Mouse (Mus musculus) forebrain, embryonic 14.5 days (tissue): ENCODE results near the gene Nono. TPM values are rescaled to one million over a fixed set of nuclear protein-coding genes. Genes with fewer than 3 reads are reported as not detected.
A peak's percentile ranks its signal among the peaks of the same experiment; 100 is the strongest.

Source experiments
- ATAC-seq: fragments of 200-750 bp; cut with Nextera tagmentation; 2 replicates; pipeline ENCODE4 v1.8.0; 2017; ENCODE audit warnings: mild to moderate bottlenecking, moderate library complexity
- DNase-seq: peaks from one replicate; pipeline ENCODE4 v3.0.0-alpha.2; 2015; ENCODE audit warnings: low spot score
- H3K27ac ChIP-seq: fragments of 300-500 bp; sonication (generic); 2 replicates; pipeline ENCODE4 v1.5.1; 2014; ENCODE audit warnings: low read depth, mild to moderate bottlenecking, control low read depth, low read length, moderate library complexity
- H3K27me3 ChIP-seq: fragments of 300-500 bp; sonication (generic); replicated peaks from 2 replicates; pipeline ENCODE4 v1.6.1; 2014; ENCODE audit warnings: low read length, control low read depth, mixed read lengths; ENCODE audit not compliant: control insufficient read depth, insufficient read depth
- H3K36me3 ChIP-seq: fragments of 300-500 bp; sonication (generic); 2 replicates; pipeline ENCODE4 v1.6.1; 2014; ENCODE audit warnings: low read length, control low read depth; ENCODE audit not compliant: control insufficient read depth, insufficient read depth
- H3K4me1 ChIP-seq: fragments of 300-500 bp; sonication (generic); 2 replicates; pipeline ENCODE4 v1.6.1; 2014; ENCODE audit warnings: antibody characterized with exemption, low read length, control low read depth; ENCODE audit not compliant: control insufficient read depth, insufficient read depth
- H3K4me2 ChIP-seq: fragments of 300-500 bp; sonication (generic); 2 replicates; pipeline ENCODE4 v1.6.1; 2014; ENCODE audit warnings: mild to moderate bottlenecking, control low read depth, low read length
- H3K4me3 ChIP-seq: fragments of 300-500 bp; sonication (generic); 2 replicates; pipeline ENCODE4 v1.5.1; 2014; ENCODE audit warnings: low read depth, low read length, control low read depth
- H3K9ac ChIP-seq: fragments of 300-500 bp; sonication (generic); 2 replicates; pipeline ENCODE4 v1.6.1; 2014; ENCODE audit warnings: mild to moderate bottlenecking, low read length, control low read depth, moderate library complexity
- H3K9me3 ChIP-seq: fragments of 300-500 bp; sonication (generic); replicated peaks from 2 replicates; pipeline ENCODE4 v1.6.1; 2016; ENCODE audit warnings: low read length, control low read depth, mixed read lengths; ENCODE audit not compliant: control insufficient read depth
- WGBS: fragments of 180-500 bp; shearing (Covaris S2); extraction: QIAGEN DNeasy Blood & Tissue Kit; methylation state at CpG from one replicate; pipeline ENCODE4 v1.1.7; 2014; 5-methylcytosine and 5-hydroxymethylcytosine counted together
- polyA plus RNA-seq: library from polyadenylated mRNA; unstranded; fragments of >200 nt; fragmentation: Nextera tagmentation; extraction: Ambion mirVana; gene quantifications from 2 replicates; pipeline ENCODE4 v1.2.1, GENCODE M21; 2014

Gene Nono
- 433 and 489 TPM in 2 replicates for polyA plus RNA-seq

GRCm38 (mm10) chrX:101429142-101429949 lies at the start of gene Nono:
Gene Nono (plus strand): TSS chrX:101429318.
- Histone ChIP-seq H3K4me1 (no peaks in the 10 kb centered on the region; the same call in 1 of the 2 replicates), H3K4me2 (peak within 1 kb of the TSS; percentile 57), H3K4me3 (peak within 1 kb of the TSS; percentile 65), H3K36me3 (peaks cover 12% of the 10 kb centered on the region), H3K27ac (peak within 1 kb of the TSS; percentile 94), H3K9ac (peak within 1 kb of the TSS; percentile 86), H3K27me3 (no peaks in the 10 kb centered on the region), H3K9me3 (no peaks in the 10 kb centered on the region)
- DNase-seq: peak; percentile 99
- 33% methylated on average over 46 of the region's 51 CpGs for WGBS
- ATAC-seq: peak; percentile 97

GRCm38 (mm10) chrX:101379744-101380143 lies 49.4 kb upstream of the Nono start:
- Histone ChIP-seq H3K9me3 (no peaks in the 10 kb centered on the region), H3K9ac (no peak overlapping the region), H3K27me3 (0 out of 2 replicates have a peak, but pooled peaks cover 11% of the 10 kb centered on the region), H3K27ac (no peak overlapping the region), H3K4me3 (no peak overlapping the region), H3K4me1 (no peaks in the 10 kb centered on the region), H3K4me2 (no peak overlapping the region), H3K36me3 (no peaks in the 10 kb centered on the region)
- no peak for ATAC-seq
- DNase-seq: no peak
- WGBS: 74% methylated on average over 1 of the region's 1 CpGs

- Histone ChIP-seq H3K36me3 (no peaks in the 10 kb centered on the region), H3K4me1 (no peaks in the 10 kb centered on the region), H3K27ac (no peak overlapping the region), H3K4me3 (no peak overlapping the region), H3K4me2 (no peak overlapping the region), H3K9ac (no peak overlapping the region), H3K9me3 (no peaks in the 10 kb centered on the region), H3K27me3 (0 out of 2 replicates have a peak, but pooled peaks cover 14% of the 10 kb centered on the region)
- WGBS: 29% methylated on average over 18 of the region's 18 CpGs
- ATAC-seq (no peak), DNase-seq (no peak)
Observed at GRCm38 (mm10) chrX:101383455-101383854, 45.7 kb upstream of the Nono start.

- Histone ChIP-seq H3K9me3 (no peaks in the 10 kb centered on the region), H3K4me2 (peak overlapping the region; percentile 47), H3K27ac (no peak overlapping the region), H3K27me3 (0 out of 2 replicates have a peak, but pooled peaks cover 14% of the 10 kb centered on the region), H3K9ac (peak overlapping the region; percentile 43), H3K36me3 (no peaks in the 10 kb centered on the region), H3K4me1 (no peaks in the 10 kb centered on the region), H3K4me3 (peak overlapping the region; percentile 22; the same call in 1 of the 2 replicates)
- 37% methylated on average over 32 of the region's 32 CpGs for WGBS
- DNase-seq: peak; percentile 5
- peak; percentile 57 for ATAC-seq
Observed at GRCm38 (mm10) chrX:101384439-101385137, 44.5 kb upstream of the Nono start.

- H3K4me2 ChIP-seq: no peak overlapping the region
- no peak overlapping the region for H3K9ac ChIP-seq
- H3K9me3 ChIP-seq: no peaks in the 10 kb centered on the region
- no peak for ATAC-seq
- H3K27ac ChIP-seq: no peak overlapping the region
- H3K36me3 ChIP-seq: no peaks in the 10 kb centered on the region
- H3K4me3 ChIP-seq: no peak overlapping the region
- 0 out of 2 replicates have a peak, but pooled peaks cover 14% of the 10 kb centered on the region for H3K27me3 ChIP-seq
- H3K4me1 ChIP-seq: no peaks in the 10 kb centered on the region
- no peak for DNase-seq
- WGBS: 58% methylated on average over 4 of the region's 4 CpGs
Observed at GRCm38 (mm10) chrX:101386222-101386621, 42.9 kb upstream of the Nono start.

GRCm38 (mm10) chrX:101388866-101389537 lies 40.1 kb upstream of the Nono start:
- peak; percentile 68; the same call in 1 of the 2 replicates for ATAC-seq

GRCm38 (mm10) chrX:101394341-101394740 lies 34.8 kb upstream of the Nono start:
- DNase-seq: no peak
- Histone ChIP-seq H3K36me3 (no peaks in the 10 kb centered on the region), H3K27me3 (peaks cover 4% of the 10 kb centered on the region; the same call in 1 of the 2 replicates), H3K4me3 (no peak overlapping the region), H3K9ac (no peak overlapping the region), H3K27ac (no peak overlapping the region), H3K4me2 (no peak overlapping the region), H3K9me3 (no peaks in the 10 kb centered on the region), H3K4me1 (no peaks in the 10 kb centered on the region)
- 75% methylated on average over 2 of the region's 2 CpGs for WGBS
- ATAC-seq: no peak

More at GRCm38 (mm10) chrX:101388866-101389537, 40.1 kb upstream of the Nono start:
- Histone ChIP-seq H3K4me3 (no peak overlapping the region), H3K9ac (no peak overlapping the region), H3K27ac (no peak overlapping the region; the same call in 1 of the 2 replicates), H3K27me3 (0 out of 2 replicates have a peak, but pooled peaks cover 3% of the 10 kb centered on the region), H3K36me3 (no peaks in the 10 kb centered on the region), H3K4me2 (no peak overlapping the region), H3K9me3 (no peaks in the 10 kb centered on the region), H3K4me1 (no peaks in the 10 kb centered on the region)
- WGBS: 63% methylated on average over 5 of the region's 5 CpGs
- DNase-seq: peak; percentile 29

GRCm38 (mm10) chrX:101396459-101396858 lies 32.7 kb upstream of the Nono start:
- Histone ChIP-seq H3K36me3 (no peaks in the 10 kb centered on the region), H3K4me1 (no peaks in the 10 kb centered on the region), H3K27me3 (peaks cover 4% of the 10 kb centered on the region; the same call in 1 of the 2 replicates), H3K4me2 (no peak overlapping the region), H3K27ac (no peak overlapping the region), H3K4me3 (no peak overlapping the region), H3K9me3 (no peaks in the 10 kb centered on the region), H3K9ac (no peak overlapping the region)
- 26% methylated on average over 11 of the region's 11 CpGs for WGBS
- DNase-seq (no peak), ATAC-seq (no peak)
